Mouse (Mus musculus): ENCODE measurements around the gene Aarsd1. TPM values are rescaled to one million over a fixed set of nuclear protein-coding genes. Genes with fewer than 3 reads are reported as not detected.

Aarsd1 gene
- polyA plus RNA-seq, 1 experiment, result 10.8 TPM

GRCm38 (mm10) chr11:101420148-101420547, 2.7 kb upstream of the Aarsd1 start:
- Histone ChIP-seq H3K27ac (ENCODE audit: insufficient read depth, low read depth, low read length) (no peak overlapping the region), H3K4me1 (ENCODE audit: control insufficient read depth, insufficient read depth, insufficient read length, low read length) (peaks cover 4% of the 10 kb centered on the region; the same call in 1 of the 2 replicates), H3K27me3 (ENCODE audit: control insufficient read depth, insufficient read depth, low read length) (no peaks in the 10 kb centered on the region), H3K36me3 (ENCODE audit: control insufficient read depth, insufficient read depth, low read length) (no peaks in the 10 kb centered on the region), H3K4me3 (ENCODE audit: low read depth, low read length) (no peak overlapping the region)
- 87% methylated on average over 5 of the region's 5 CpGs for WGBS
- no peak for TF ChIP-seq CTCF (IDR thresholded peaks at IDR 0.05; ENCODE audit: extremely low read depth, insufficient read length, insufficient replicate concordance, low read depth, low read length)
- no peak for TF ChIP-seq POLR2A (IDR thresholded peaks at IDR 0.05; ENCODE audit: low read depth, low read length)

DNA sequence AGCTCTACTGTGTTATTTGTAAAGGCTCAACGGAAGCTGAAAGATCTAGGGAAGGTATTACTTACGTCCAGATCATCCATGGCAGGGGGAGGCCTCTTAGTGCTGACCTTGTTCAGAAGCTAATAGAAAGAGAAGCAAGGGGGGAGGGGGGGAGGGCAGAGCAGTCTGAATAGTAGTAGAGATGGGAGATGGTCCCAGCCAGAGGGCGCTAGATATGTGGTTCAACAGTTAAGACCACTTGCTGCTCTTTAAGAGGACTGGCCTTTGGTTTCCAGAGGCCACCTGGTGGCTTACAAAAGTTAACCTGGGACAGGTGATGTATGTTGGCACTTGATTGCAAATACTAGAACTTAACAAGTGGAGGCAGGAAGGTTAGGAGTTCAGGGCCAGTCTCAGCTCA, 2.2 kb upstream of the Aarsd1 start:
- Histone ChIP-seq H3K4me1 (ENCODE audit: control insufficient read depth, insufficient read depth, insufficient read length, low read length) (peaks cover 4% of the 10 kb centered on the region; the same call in 1 of the 2 replicates), H3K36me3 (ENCODE audit: control insufficient read depth, insufficient read depth, low read length) (no peaks in the 10 kb centered on the region), H3K27ac (ENCODE audit: insufficient read depth, low read depth, low read length) (no peak overlapping the region), H3K4me3 (ENCODE audit: low read depth, low read length) (no peak overlapping the region), H3K27me3 (ENCODE audit: control insufficient read depth, insufficient read depth, low read length) (no peaks in the 10 kb centered on the region)
- 70% methylated on average over 3 of the region's 3 CpGs for WGBS
- TF ChIP-seq POLR2A (IDR thresholded peaks at IDR 0.05; ENCODE audit: low read depth, low read length) (no peak), CTCF (IDR thresholded peaks at IDR 0.05; ENCODE audit: extremely low read depth, insufficient read length, insufficient replicate concordance, low read depth, low read length) (no peak)

- TF ChIP-seq POLR2A (IDR thresholded peaks at IDR 0.05; ENCODE audit: low read depth, low read length), result no peak
- TF ChIP-seq CTCF (IDR thresholded peaks at IDR 0.05; ENCODE audit: extremely low read depth, insufficient read length, insufficient replicate concordance, low read depth, low read length), result no peak
- H3K36me3 ChIP-seq (ENCODE audit: control insufficient read depth, insufficient read depth, low read length), result no peaks in the 10 kb centered on the region
- H3K27me3 ChIP-seq (ENCODE audit: control insufficient read depth, insufficient read depth, low read length), result no peaks in the 10 kb centered on the region
- 68% methylated on average over 6 of the region's 6 CpGs for WGBS
- no peak overlapping the region for H3K27ac ChIP-seq (ENCODE audit: insufficient read depth, low read depth, low read length)
- no peak overlapping the region for H3K4me3 ChIP-seq (ENCODE audit: low read depth, low read length)
- H3K4me1 ChIP-seq (ENCODE audit: control insufficient read depth, insufficient read depth, insufficient read length, low read length), result peaks cover under 1% of the 10 kb centered on the region; the same call in 1 of the 2 replicates
These were observed 1.6 kb upstream of the Aarsd1 start for GRCm38 (mm10) chr11:101418991-101419390.

DNA sequence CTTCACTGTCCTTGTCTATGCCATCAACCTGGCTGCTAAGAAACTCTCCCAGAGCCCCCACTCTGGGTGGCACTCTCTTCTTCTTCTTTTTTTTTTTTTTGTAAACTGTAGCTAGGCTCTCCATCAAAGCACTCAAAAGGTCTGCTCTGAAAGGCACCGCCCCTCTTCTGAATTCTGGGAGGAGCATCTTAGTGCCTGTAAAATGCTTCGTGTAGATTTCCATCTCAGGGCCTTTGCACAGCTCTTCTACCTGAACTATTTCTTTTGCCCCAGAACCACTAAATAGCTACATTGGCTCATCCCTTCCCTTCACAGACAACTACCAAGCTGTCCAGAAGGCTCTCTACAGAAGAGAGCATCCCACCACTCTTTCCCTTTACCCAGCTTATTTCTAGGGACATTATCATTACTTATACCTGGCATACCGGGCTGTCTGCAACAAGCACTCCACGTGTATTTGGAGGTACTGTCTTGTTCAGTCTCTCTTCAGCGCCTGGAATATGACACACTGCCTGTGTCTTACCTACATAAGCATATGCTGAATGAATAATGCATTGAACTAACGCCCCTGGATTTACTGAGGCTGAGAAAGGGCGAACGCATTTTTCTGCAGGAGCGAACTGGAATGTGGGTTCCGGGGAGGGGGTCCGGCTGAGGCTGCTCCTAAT, 848 bp downstream of the Aarsd1 start:
- H3K27ac ChIP-seq (ENCODE audit: insufficient read depth, low read depth, low read length), result no peak overlapping the region
- peaks cover 10% of the 10 kb centered on the region for H3K36me3 ChIP-seq (ENCODE audit: control insufficient read depth, insufficient read depth, low read length)
- TF ChIP-seq CTCF (IDR thresholded peaks at IDR 0.05; ENCODE audit: extremely low read depth, insufficient read length, insufficient replicate concordance, low read depth, low read length) (no peak), POLR2A (IDR thresholded peaks at IDR 0.05; ENCODE audit: low read depth, low read length) (no peak)
- H3K4me3 ChIP-seq (ENCODE audit: low read depth, low read length), result peak overlapping the region; percentile 83
- H3K27me3 ChIP-seq (ENCODE audit: control insufficient read depth, insufficient read depth, low read length), result no peaks in the 10 kb centered on the region
- under 1% methylated on average over 11 of the region's 11 CpGs for WGBS
- no peaks in the 10 kb centered on the region for H3K4me1 ChIP-seq (ENCODE audit: control insufficient read depth, insufficient read depth, insufficient read length, low read length)

- no peak for TF ChIP-seq POLR2A (IDR thresholded peaks at IDR 0.05; ENCODE audit: low read depth, low read length)
- no peak for TF ChIP-seq CTCF (IDR thresholded peaks at IDR 0.05; ENCODE audit: extremely low read depth, insufficient read length, insufficient replicate concordance, low read depth, low read length)
- no peaks in the 10 kb centered on the region for H3K4me1 ChIP-seq (ENCODE audit: control insufficient read depth, insufficient read depth, insufficient read length, low read length)
- no peaks in the 10 kb centered on the region for H3K27me3 ChIP-seq (ENCODE audit: control insufficient read depth, insufficient read depth, low read length)
- no peak overlapping the region for H3K27ac ChIP-seq (ENCODE audit: insufficient read depth, low read depth, low read length)
- 82% methylated on average over 2 of the region's 2 CpGs for WGBS
- H3K4me3 ChIP-seq (ENCODE audit: low read depth, low read length), result no peak overlapping the region
- H3K36me3 ChIP-seq (ENCODE audit: control insufficient read depth, insufficient read depth, low read length), result peaks cover 14% of the 10 kb centered on the region
These were observed 2.1 kb downstream of the Aarsd1 start for GRCm38 (mm10) chr11:101415306-101415705.

DNA sequence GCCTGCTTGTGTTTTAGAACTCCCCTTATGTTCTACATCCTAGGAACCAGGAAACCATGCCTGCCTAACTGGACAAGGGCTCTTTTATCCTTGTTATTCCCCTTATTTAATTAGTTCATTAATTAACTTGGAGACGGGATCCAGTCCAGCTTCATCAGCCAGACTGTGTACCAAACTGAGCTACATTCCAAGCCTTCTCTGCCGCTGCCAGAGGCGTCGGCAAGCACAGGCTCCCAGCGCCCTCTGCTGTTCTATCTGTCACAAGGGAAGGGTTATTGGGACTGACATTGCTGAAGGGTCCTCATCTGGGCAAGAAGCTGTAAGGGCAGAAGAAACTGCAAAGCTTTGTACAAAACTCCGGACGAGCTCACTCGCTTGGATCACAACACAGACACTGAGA, 22.3 kb downstream of the Aarsd1 start:
- 2% methylated on average over 8 of the region's 8 CpGs for WGBS
- peaks cover 3% of the 10 kb centered on the region; the same call in 1 of the 2 replicates for H3K4me1 ChIP-seq (ENCODE audit: control insufficient read depth, insufficient read depth, insufficient read length, low read length)

GRCm38 (mm10) chr11:101381817-101382216, 35.6 kb downstream of the Aarsd1 start:
- TF ChIP-seq CTCF (IDR thresholded peaks at IDR 0.05; ENCODE audit: extremely low read depth, insufficient read length, insufficient replicate concordance, low read depth, low read length) (no peak), POLR2A (IDR thresholded peaks at IDR 0.05; ENCODE audit: low read depth, low read length) (no peak)
- Histone ChIP-seq H3K4me3 (ENCODE audit: low read depth, low read length) (no peak overlapping the region), H3K27me3 (ENCODE audit: control insufficient read depth, insufficient read depth, low read length) (no peaks in the 10 kb centered on the region), H3K27ac (ENCODE audit: insufficient read depth, low read depth, low read length) (no peak overlapping the region), H3K4me1 (ENCODE audit: control insufficient read depth, insufficient read depth, insufficient read length, low read length) (no peaks in the 10 kb centered on the region), H3K36me3 (ENCODE audit: control insufficient read depth, insufficient read depth, low read length) (0 out of 2 replicates have a peak, but pooled peaks cover 2% of the 10 kb centered on the region)
- WGBS, result 35% methylated on average over 4 of the region's 4 CpGs

More for the DNA sequence above, 22.3 kb downstream of the Aarsd1 start:
- no peaks in the 10 kb centered on the region for H3K36me3 ChIP-seq (ENCODE audit: control insufficient read depth, insufficient read depth, low read length)
- no peaks in the 10 kb centered on the region for H3K27me3 ChIP-seq (ENCODE audit: control insufficient read depth, insufficient read depth, low read length)
- TF ChIP-seq CTCF (IDR thresholded peaks at IDR 0.05; ENCODE audit: extremely low read depth, insufficient read length, insufficient replicate concordance, low read depth, low read length), result peak; percentile 95
- no peak for TF ChIP-seq POLR2A (IDR thresholded peaks at IDR 0.05; ENCODE audit: low read depth, low read length)
- no peak overlapping the region for H3K27ac ChIP-seq (ENCODE audit: insufficient read depth, low read depth, low read length)
- H3K4me3 ChIP-seq (ENCODE audit: low read depth, low read length), result no peak overlapping the region
